Mouse (Mus musculus): ENCODE data around the gene Kcnq2. TPM values are rescaled to one million over a fixed set of nuclear protein-coding genes. Genes with fewer than 3 reads are reported as not detected.

Gene Kcnq2
- polyA plus RNA-seq, 1 experiment from 2014 or later: 0.29 TPM

GRCm38 (mm10) chr2:181032407-181032806 lies 102.7 kb downstream of the Kcnq2 start:
- no peak overlapping the region for H3K4me3 ChIP-seq
- 31% methylated on average over 5 of the region's 5 CpGs for WGBS
- H3K36me3 ChIP-seq: no peaks in the 10 kb centered on the region
- no peak overlapping the region for H3K27ac ChIP-seq
- no peak for ATAC-seq (ENCODE audit: borderline replicate concordance, extremely low read depth, low FRiP score, low TSS enrichment)
- H3K9me3 ChIP-seq: no peaks in the 10 kb centered on the region
- no peak overlapping the region for H3K9ac ChIP-seq
- H3K4me2 ChIP-seq: no peak overlapping the region
- H3K4me1 ChIP-seq: peaks cover 6% of the 10 kb centered on the region; the same call in 1 of the 2 replicates
- H3K27me3 ChIP-seq: peaks cover 16% of the 10 kb centered on the region

- Histone ChIP-seq H3K4me2 (no peak overlapping the region), H3K27ac (no peak overlapping the region), H3K9ac (no peak overlapping the region), H3K36me3 (no peaks in the 10 kb centered on the region), H3K27me3 (peaks cover 7% of the 10 kb centered on the region), H3K9me3 (no peaks in the 10 kb centered on the region), H3K4me3 (no peak overlapping the region), H3K4me1 (peaks cover 6% of the 10 kb centered on the region; the same call in 1 of the 2 replicates)
- no peak for ATAC-seq (ENCODE audit: borderline replicate concordance, extremely low read depth, low FRiP score, low TSS enrichment)
- WGBS: 78% methylated on average over 11 of the region's 11 CpGs
These were observed 103.6 kb downstream of the Kcnq2 start for GRCm38 (mm10) chr2:181031406-181031934.

Other genes with a start within 250 kb of the Kcnq2 start
- 54.7 and 58.1 TPM in 2 replicates for gene Ythdf1, start 214.4 kb downstream of the Kcnq2 start, polyA plus RNA-seq (2015; fragmentation: Nextera tagmentation; extraction: Ambion mirVana)
- 0.12 TPM in 1 of 2 replicates, not detected in the other for gene Birc7, start 206.3 kb downstream of the Kcnq2 start, polyA plus RNA-seq (2015; fragmentation: Nextera tagmentation; extraction: Ambion mirVana)
- 109 and 125 TPM in 2 replicates for gene Nkain4, start 180.6 kb downstream of the Kcnq2 start, polyA plus RNA-seq (2015; fragmentation: Nextera tagmentation; extraction: Ambion mirVana)
- 97.0 and 107 TPM in 2 replicates for gene Arfgap1, start 168.1 kb downstream of the Kcnq2 start, polyA plus RNA-seq (2015; fragmentation: Nextera tagmentation; extraction: Ambion mirVana)
- 0.38 and 0.61 TPM in 2 replicates for gene Col20a1, start 148.8 kb downstream of the Kcnq2 start, polyA plus RNA-seq (2015; fragmentation: Nextera tagmentation; extraction: Ambion mirVana)
- gene Chrna4, start 91.8 kb downstream of the Kcnq2 start, polyA plus RNA-seq (2015; fragmentation: Nextera tagmentation; extraction: Ambion mirVana): 0.41 and 0.65 TPM in 2 replicates
- gene Eef1a2, start 21.7 kb upstream of the Kcnq2 start, polyA plus RNA-seq (2015; fragmentation: Nextera tagmentation; extraction: Ambion mirVana): 0.31 and 0.54 TPM in 2 replicates
- gene Ppdpf, start 51.9 kb upstream of the Kcnq2 start, polyA plus RNA-seq (2015; fragmentation: Nextera tagmentation; extraction: Ambion mirVana): 317 and 334 TPM in 2 replicates
- gene Ptk6, start 67.5 kb upstream of the Kcnq2 start, polyA plus RNA-seq (2015; fragmentation: Nextera tagmentation; extraction: Ambion mirVana): 0.05 TPM in 2 replicates
- 0.29 and 0.31 TPM in 2 replicates for gene Srms, start 77.9 kb upstream of the Kcnq2 start, polyA plus RNA-seq (2015; fragmentation: Nextera tagmentation; extraction: Ambion mirVana)
- gene Fndc11, start 84.7 kb upstream of the Kcnq2 start, polyA plus RNA-seq (2015; fragmentation: Nextera tagmentation; extraction: Ambion mirVana): 0.25 and 0.32 TPM in 2 replicates
- gene Helz2, start 106.7 kb upstream of the Kcnq2 start, polyA plus RNA-seq (2015; fragmentation: Nextera tagmentation; extraction: Ambion mirVana): 2.6 and 3.1 TPM in 2 replicates
- 14.9 and 15.7 TPM in 2 replicates for gene Gmeb2, start 152.7 kb upstream of the Kcnq2 start, polyA plus RNA-seq (2015; fragmentation: Nextera tagmentation; extraction: Ambion mirVana)
- gene Stmn3, start 179.2 kb upstream of the Kcnq2 start, polyA plus RNA-seq (2015; fragmentation: Nextera tagmentation; extraction: Ambion mirVana): 3.0 and 7.7 TPM in 2 replicates
- gene Rtel1, start 184.4 kb upstream of the Kcnq2 start, polyA plus RNA-seq (2015; fragmentation: Nextera tagmentation; extraction: Ambion mirVana): 51.2 and 52.7 TPM in 2 replicates
- gene Zgpat, start 229.6 kb upstream of the Kcnq2 start, polyA plus RNA-seq (2015; fragmentation: Nextera tagmentation; extraction: Ambion mirVana): 39.0 and 40.7 TPM in 2 replicates
- gene Arfrp1, start 230.1 kb upstream of the Kcnq2 start, polyA plus RNA-seq (2015; fragmentation: Nextera tagmentation; extraction: Ambion mirVana): 61.8 and 66.7 TPM in 2 replicates
- gene Lime1, start 244.8 kb upstream of the Kcnq2 start, polyA plus RNA-seq (2015; fragmentation: Nextera tagmentation; extraction: Ambion mirVana): 20.8 and 21.9 TPM in 2 replicates